Mouse (Mus musculus) thymus, adult 2 months (tissue): ENCODE measurements around the gene Tal1.

Source experiments
- CTCF ChIP-seq: fragments of 200-500 bp; IDR thresholded peaks from 2 replicates; pipeline ENCODE4 v1.5.1; 2012; ENCODE audit warnings: mild to moderate bottlenecking, control low read depth, low read length, moderate library complexity, borderline replicate concordance; ENCODE audit not compliant: control insufficient read depth, poor library complexity, insufficient read depth; ENCODE audit errors: extremely low read depth
- POLR2A ChIP-seq: fragments of 200-500 bp; IDR thresholded peaks from 2 replicates; pipeline ENCODE4 v1.6.1; 2012; ENCODE audit warnings: mild to moderate bottlenecking, low read length, control low read depth, moderate library complexity; ENCODE audit not compliant: control insufficient read depth, poor library complexity, insufficient read depth; ENCODE audit errors: extremely low read depth

- TF ChIP-seq POLR2A, result no peak
- TF ChIP-seq CTCF, result no peak
Measured at GRCm38 (mm10) chr4:115086763-115087415, 30.7 kb downstream of the Tal1 start.
